Mouse (Mus musculus): ENCODE data around the gene Dlx3. TPM values are rescaled to one million over a fixed set of nuclear protein-coding genes. Genes with fewer than 3 reads are reported as not detected.

The Dlx3 gene
- polyA plus RNA-seq, 1 experiment from 2014 or later: 0.07 TPM

DNA sequence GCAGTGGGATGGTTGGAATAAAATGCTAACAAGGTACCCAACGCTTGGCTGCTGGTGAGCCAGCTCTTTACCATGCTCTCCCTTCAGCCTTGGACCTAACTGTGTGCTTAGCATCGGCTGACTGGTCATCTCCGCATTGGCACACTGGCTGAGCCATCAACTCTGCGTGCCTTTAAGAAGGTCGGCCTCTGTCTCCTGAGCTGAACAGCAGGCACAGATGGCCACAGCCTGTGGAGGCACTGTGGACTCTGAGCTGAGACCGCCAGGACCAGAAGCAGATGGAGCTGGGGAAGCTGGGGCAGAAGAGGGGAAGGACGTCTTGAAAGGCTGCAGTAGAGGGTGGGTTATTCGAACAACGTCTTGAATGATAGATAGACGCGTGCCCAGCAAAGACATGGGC lies 8.4 kb downstream of the Dlx3 start:
- H3K9me3 ChIP-seq (replicated peaks; ENCODE audit: control insufficient read depth, low read length): no peaks in the 10 kb centered on the region
- no peak for ATAC-seq (replicated peaks; ENCODE audit: extremely low read depth, insufficient read depth, low FRiP score)
- WGBS: 63% methylated on average over 11 of the region's 11 CpGs
- no peak overlapping the region for H3K4me3 ChIP-seq (ENCODE audit: low read length)
- no peak overlapping the region for H3K4me2 ChIP-seq (ENCODE audit: low read depth, low read length)
- H3K4me1 ChIP-seq (ENCODE audit: control insufficient read depth, insufficient read depth, low read length): peaks cover 8% of the 10 kb centered on the region
- H3K36me3 ChIP-seq (ENCODE audit: control insufficient read depth, insufficient read depth): no peaks in the 10 kb centered on the region
- H3K9ac ChIP-seq (ENCODE audit: low read length): no peak overlapping the region
- peaks cover 45% of the 10 kb centered on the region for H3K27me3 ChIP-seq (ENCODE audit: control insufficient read depth, insufficient read depth, low read length)
- H3K27ac ChIP-seq (ENCODE audit: low read length): no peak overlapping the region

DNA sequence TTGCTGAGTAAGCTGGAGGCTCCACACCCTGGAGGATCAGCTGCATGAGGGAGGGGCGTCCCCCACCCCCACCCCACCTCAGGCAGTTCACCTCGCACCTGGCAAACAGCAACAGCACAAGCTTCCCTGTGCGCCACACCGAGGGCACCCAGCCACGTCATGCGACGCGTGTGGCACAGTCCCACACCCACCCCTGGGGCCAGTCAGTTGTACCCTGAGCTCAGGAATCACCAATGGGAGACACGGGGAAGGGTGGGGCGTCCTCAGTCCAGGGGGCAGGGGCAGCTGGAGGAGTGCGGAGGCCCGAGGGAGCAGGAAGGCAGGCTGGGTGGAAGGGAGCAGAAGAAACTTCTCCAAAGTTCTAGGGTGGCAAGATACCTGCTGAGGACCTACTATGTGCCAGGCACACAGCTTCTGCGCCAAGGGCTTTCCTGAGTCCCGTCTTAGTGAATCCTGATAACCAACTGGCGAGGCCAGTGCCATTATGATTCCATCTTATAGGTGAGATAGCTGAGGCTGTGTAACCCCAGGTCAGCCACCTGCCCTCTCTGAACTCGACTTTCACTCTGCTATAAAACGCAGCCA lies 10.8 kb downstream of the Dlx3 start:
- Histone ChIP-seq H3K4me3 (ENCODE audit: low read length) (no peak overlapping the region), H3K27me3 (ENCODE audit: control insufficient read depth, insufficient read depth, low read length) (peaks cover 25% of the 10 kb centered on the region), H3K4me2 (ENCODE audit: low read depth, low read length) (no peak overlapping the region), H3K4me1 (ENCODE audit: control insufficient read depth, insufficient read depth, low read length) (peaks cover 8% of the 10 kb centered on the region), H3K27ac (ENCODE audit: low read length) (no peak overlapping the region), H3K36me3 (ENCODE audit: control insufficient read depth, insufficient read depth) (no peaks in the 10 kb centered on the region), H3K9me3 (replicated peaks; ENCODE audit: control insufficient read depth, low read length) (no peaks in the 10 kb centered on the region), H3K9ac (ENCODE audit: low read length) (no peak overlapping the region)
- 65% methylated on average over 17 of the region's 17 CpGs for WGBS
- ATAC-seq (replicated peaks; ENCODE audit: extremely low read depth, insufficient read depth, low FRiP score): no peak

- Histone ChIP-seq H3K4me2 (ENCODE audit: low read depth, low read length) (no peak overlapping the region), H3K4me3 (ENCODE audit: low read length) (no peak overlapping the region), H3K36me3 (ENCODE audit: control insufficient read depth, insufficient read depth) (no peaks in the 10 kb centered on the region), H3K27ac (ENCODE audit: low read length) (no peak overlapping the region), H3K9ac (ENCODE audit: low read length) (no peak overlapping the region), H3K4me1 (ENCODE audit: control insufficient read depth, insufficient read depth, low read length) (no peaks in the 10 kb centered on the region), H3K27me3 (ENCODE audit: control insufficient read depth, insufficient read depth, low read length) (peaks cover 37% of the 10 kb centered on the region), H3K9me3 (replicated peaks; ENCODE audit: control insufficient read depth, low read length) (no peaks in the 10 kb centered on the region)
- no peak for ATAC-seq (replicated peaks; ENCODE audit: extremely low read depth, insufficient read depth, low FRiP score)
- 60% methylated on average over 6 of the region's 6 CpGs for WGBS
These were observed 13.4 kb downstream of the Dlx3 start for GRCm38 (mm10) chr11:95133321-95133720.

GRCm38 (mm10) chr11:95137281-95137680 lies 17.4 kb downstream of the Dlx3 start:
- ATAC-seq (replicated peaks; ENCODE audit: extremely low read depth, insufficient read depth, low FRiP score): no peak
- no peaks in the 10 kb centered on the region for H3K36me3 ChIP-seq (ENCODE audit: control insufficient read depth, insufficient read depth)
- no peak overlapping the region for H3K4me2 ChIP-seq (ENCODE audit: low read depth, low read length)

GRCm38 (mm10) chr11:95139871-95140270 lies 20.0 kb downstream of the Dlx3 start:
- Histone ChIP-seq H3K36me3 (ENCODE audit: control insufficient read depth, insufficient read depth) (no peaks in the 10 kb centered on the region), H3K4me2 (ENCODE audit: low read depth, low read length) (no peak overlapping the region), H3K27ac (ENCODE audit: low read length) (no peak overlapping the region), H3K4me1 (ENCODE audit: control insufficient read depth, insufficient read depth, low read length) (peaks cover 9% of the 10 kb centered on the region), H3K4me3 (ENCODE audit: low read length) (no peak overlapping the region), H3K27me3 (ENCODE audit: control insufficient read depth, insufficient read depth, low read length) (peaks cover 87% of the 10 kb centered on the region), H3K9me3 (replicated peaks; ENCODE audit: control insufficient read depth, low read length) (no peaks in the 10 kb centered on the region), H3K9ac (ENCODE audit: low read length) (no peak overlapping the region)
- WGBS: 62% methylated on average over 5 of the region's 5 CpGs
- ATAC-seq (replicated peaks; ENCODE audit: extremely low read depth, insufficient read depth, low FRiP score): no peak

More at GRCm38 (mm10) chr11:95137281-95137680, 17.4 kb downstream of the Dlx3 start:
- WGBS: 17% methylated on average over 6 of the region's 6 CpGs
- Histone ChIP-seq H3K9me3 (replicated peaks; ENCODE audit: control insufficient read depth, low read length) (no peaks in the 10 kb centered on the region), H3K27ac (ENCODE audit: low read length) (no peak overlapping the region), H3K4me3 (ENCODE audit: low read length) (no peak overlapping the region), H3K9ac (ENCODE audit: low read length) (no peak overlapping the region), H3K27me3 (ENCODE audit: control insufficient read depth, insufficient read depth, low read length) (peaks cover 62% of the 10 kb centered on the region), H3K4me1 (ENCODE audit: control insufficient read depth, insufficient read depth, low read length) (no peaks in the 10 kb centered on the region)

DNA sequence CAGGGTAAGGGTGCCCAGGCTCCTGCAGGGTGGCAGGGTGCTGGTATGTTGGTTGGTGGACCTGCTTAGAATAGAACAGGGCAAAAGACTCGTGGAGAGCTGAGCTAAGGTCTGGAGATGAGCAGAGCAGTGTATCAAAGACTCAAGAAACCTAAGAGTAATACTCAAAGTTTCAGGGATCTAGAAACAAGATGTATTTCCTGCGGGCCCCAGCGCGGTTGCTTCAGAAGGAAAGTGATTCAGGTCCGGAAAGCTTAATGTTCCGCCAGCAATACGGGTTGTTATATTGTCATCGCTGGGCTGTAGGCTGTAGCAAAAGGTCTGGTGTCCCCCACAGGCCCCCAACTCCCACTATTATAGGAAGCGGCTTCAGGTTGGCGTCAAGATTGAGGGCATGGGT lies 22.3 kb downstream of the Dlx3 start:
- Histone ChIP-seq H3K27me3 (ENCODE audit: control insufficient read depth, insufficient read depth, low read length) (peaks cover 97% of the 10 kb centered on the region), H3K4me3 (ENCODE audit: low read length) (no peak overlapping the region)
- ATAC-seq (replicated peaks; ENCODE audit: extremely low read depth, insufficient read depth, low FRiP score): no peak

DNA sequence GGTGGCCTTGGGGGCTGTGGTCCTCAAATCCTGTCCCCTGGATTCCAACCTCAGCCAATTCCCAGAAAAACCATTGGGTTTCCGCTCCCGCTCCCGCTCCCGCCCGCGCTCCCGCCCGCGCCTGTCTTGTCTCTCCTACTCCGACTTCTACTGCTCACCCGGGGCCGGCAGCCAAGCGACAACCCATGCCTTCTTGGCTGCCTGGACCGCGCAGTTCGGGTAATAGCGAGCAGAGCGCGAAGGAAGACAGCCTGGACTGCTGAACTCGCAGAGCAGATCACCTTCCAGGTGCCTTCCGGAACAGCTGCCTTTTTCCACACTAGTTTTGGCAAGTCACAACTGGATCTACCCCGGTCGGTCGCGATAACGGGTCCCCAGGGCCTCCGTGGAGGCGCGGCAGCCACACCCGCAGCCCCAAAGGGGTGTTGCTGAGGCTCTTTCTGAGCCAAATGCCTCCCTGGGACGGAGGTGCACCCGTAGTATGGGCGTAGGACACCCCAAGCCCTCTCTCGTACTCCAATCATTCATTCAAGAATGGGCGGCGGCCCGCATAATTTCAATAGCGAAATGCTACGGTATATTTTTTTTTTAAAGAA lies 23.2 kb downstream of the Dlx3 start:
- 0 out of 2 replicates have a peak, but pooled peaks have one; percentile 45 for ATAC-seq (replicated peaks; ENCODE audit: extremely low read depth, insufficient read depth, low FRiP score)
- Histone ChIP-seq H3K4me3 (ENCODE audit: low read length) (peak overlapping the region; percentile 27), H3K9ac (ENCODE audit: low read length) (no peak overlapping the region), H3K4me1 (ENCODE audit: control insufficient read depth, insufficient read depth, low read length) (peaks cover 21% of the 10 kb centered on the region), H3K27me3 (ENCODE audit: control insufficient read depth, insufficient read depth, low read length) (peaks cover 97% of the 10 kb centered on the region), H3K9me3 (replicated peaks; ENCODE audit: control insufficient read depth, low read length) (no peaks in the 10 kb centered on the region), H3K27ac (ENCODE audit: low read length) (no peak overlapping the region), H3K36me3 (ENCODE audit: control insufficient read depth, insufficient read depth) (no peaks in the 10 kb centered on the region), H3K4me2 (ENCODE audit: low read depth, low read length) (peak overlapping the region; percentile 27; the same call in 1 of the 2 replicates)
- 3% methylated on average over 39 of the region's 39 CpGs for WGBS

More for the DNA sequence above, 22.3 kb downstream of the Dlx3 start:
- Histone ChIP-seq H3K9ac (ENCODE audit: low read length) (no peak overlapping the region), H3K36me3 (ENCODE audit: control insufficient read depth, insufficient read depth) (no peaks in the 10 kb centered on the region), H3K4me1 (ENCODE audit: control insufficient read depth, insufficient read depth, low read length) (peaks cover 21% of the 10 kb centered on the region), H3K27ac (ENCODE audit: low read length) (no peak overlapping the region), H3K9me3 (replicated peaks; ENCODE audit: control insufficient read depth, low read length) (no peaks in the 10 kb centered on the region), H3K4me2 (ENCODE audit: low read depth, low read length) (no peak overlapping the region)
- WGBS: 16% methylated on average over 10 of the region's 10 CpGs

DNA sequence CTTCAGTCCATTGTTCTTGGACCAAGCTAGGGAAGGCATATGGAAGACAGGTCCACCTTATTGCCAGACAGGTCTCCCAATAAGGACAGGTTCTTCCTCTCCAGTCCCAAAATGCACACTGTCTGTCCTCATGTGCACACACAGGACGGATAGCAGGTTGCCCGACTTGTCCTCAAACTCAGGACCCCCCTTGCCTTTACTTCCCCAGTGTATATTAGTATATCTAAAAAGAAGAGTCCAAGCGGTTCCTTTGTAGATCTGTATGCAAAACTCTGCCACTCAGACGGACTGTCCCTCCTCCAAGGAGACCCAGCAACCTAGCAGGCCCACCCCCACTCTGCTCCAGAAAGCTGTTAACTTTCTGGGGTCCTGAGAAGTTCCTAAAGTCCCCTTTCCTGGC lies 23.7 kb downstream of the Dlx3 start:
- WGBS: 12% methylated on average over 4 of the region's 4 CpGs
- no peak overlapping the region for H3K4me2 ChIP-seq (ENCODE audit: low read depth, low read length)
- H3K27me3 ChIP-seq (ENCODE audit: control insufficient read depth, insufficient read depth, low read length): peaks cover 97% of the 10 kb centered on the region
- H3K4me1 ChIP-seq (ENCODE audit: control insufficient read depth, insufficient read depth, low read length): peaks cover 21% of the 10 kb centered on the region
- no peak for ATAC-seq (replicated peaks; ENCODE audit: extremely low read depth, insufficient read depth, low FRiP score)
- no peak overlapping the region for H3K4me3 ChIP-seq (ENCODE audit: low read length)
- H3K27ac ChIP-seq (ENCODE audit: low read length): no peak overlapping the region
- no peak overlapping the region for H3K9ac ChIP-seq (ENCODE audit: low read length)
- no peaks in the 10 kb centered on the region for H3K9me3 ChIP-seq (replicated peaks; ENCODE audit: control insufficient read depth, low read length)
- H3K36me3 ChIP-seq (ENCODE audit: control insufficient read depth, insufficient read depth): no peaks in the 10 kb centered on the region

GRCm38 (mm10) chr11:95144091-95144945 lies 24.4 kb downstream of the Dlx3 start:
- no peak for ATAC-seq (replicated peaks; ENCODE audit: extremely low read depth, insufficient read depth, low FRiP score)

More at GRCm38 (mm10) chr11:95144091-95144945, 24.4 kb downstream of the Dlx3 start:
- WGBS: 19% methylated on average over 9 of the region's 9 CpGs
- H3K36me3 ChIP-seq (ENCODE audit: control insufficient read depth, insufficient read depth): no peaks in the 10 kb centered on the region
- H3K4me1 ChIP-seq (ENCODE audit: control insufficient read depth, insufficient read depth, low read length): peaks cover 21% of the 10 kb centered on the region
- no peak overlapping the region for H3K27ac ChIP-seq (ENCODE audit: low read length)
- H3K9me3 ChIP-seq (replicated peaks; ENCODE audit: control insufficient read depth, low read length): no peaks in the 10 kb centered on the region
- peak overlapping the region; percentile 86 for H3K4me2 ChIP-seq (ENCODE audit: low read depth, low read length)
- no peak overlapping the region for H3K9ac ChIP-seq (ENCODE audit: low read length)
- H3K4me3 ChIP-seq (ENCODE audit: low read length): peak overlapping the region; percentile 56
- H3K27me3 ChIP-seq (ENCODE audit: control insufficient read depth, insufficient read depth, low read length): peaks cover 97% of the 10 kb centered on the region

Data from heart, embryonic 16.5 days (tissue).